Mouse (Mus musculus) large intestine, adult 2 months (tissue): ENCODE results near the gene Fam198a. TPM values are rescaled to one million over a fixed set of nuclear protein-coding genes. Genes with fewer than 3 reads are reported as not detected.

Experiments
- DNase-seq: peaks from one replicate; pipeline ENCODE4 v3.0.0-alpha.2; 2012; ENCODE audit warnings: low read depth, low spot score
- WGBS: fragments of 180-500 bp; shearing (Covaris S2); methylation state at CpG from one replicate; pipeline ENCODE4 v1.1.7; 2018; 5-methylcytosine and 5-hydroxymethylcytosine counted together
- polyA plus RNA-seq: library from polyadenylated mRNA; depleted of rRNA; stranded (reverse); fragments of >200 nt; gene quantifications from 2 replicates; pipeline ENCODE4 v1.2.3, GENCODE M21; 2012; rRNA removed

Fam198a gene
- 0.72 and 0.86 TPM in 2 replicates for polyA plus RNA-seq

GRCm38 (mm10) chr9:121950418-121951113 is at the start of gene Fam198a:
Fam198a (plus strand) TSS chr9:121950988.
- no peak for DNase-seq
- 5% methylated on average over 14 of the region's 14 CpGs for WGBS

- WGBS: 78% methylated on average over 5 of the region's 5 CpGs
- no peak for DNase-seq
Measured at GRCm38 (mm10) chr9:121901710-121902700, 48.8 kb upstream of the Fam198a start.

- 53% methylated on average over 8 of the region's 8 CpGs for WGBS
- DNase-seq: no peak
Measured at GRCm38 (mm10) chr9:121903476-121904305, 47.1 kb upstream of the Fam198a start.

- 60% methylated on average over 4 of the region's 4 CpGs for WGBS
- no peak for DNase-seq
Measured at GRCm38 (mm10) chr9:121904319-121904718, 46.5 kb upstream of the Fam198a start.

GRCm38 (mm10) chr9:121904946-121905345 is 45.8 kb upstream of the Fam198a start:
- WGBS: 85% methylated on average over 7 of the region's 7 CpGs
- DNase-seq: no peak

GRCm38 (mm10) chr9:121905556-121906185 is 45.1 kb upstream of the Fam198a start:
- no peak for DNase-seq
- WGBS: 65% methylated on average over 4 of the region's 4 CpGs

GRCm38 (mm10) chr9:121906456-121906855 is 44.3 kb upstream of the Fam198a start:
- 78% methylated on average over 5 of the region's 5 CpGs for WGBS
- no peak for DNase-seq

GRCm38 (mm10) chr9:121907356-121908070 is 43.3 kb upstream of the Fam198a start:
- DNase-seq: no peak
- WGBS: 67% methylated on average over 10 of the region's 10 CpGs

- 88% methylated on average over 17 of the region's 17 CpGs for WGBS
- no peak for DNase-seq
Measured at GRCm38 (mm10) chr9:121908321-121908720, 42.5 kb upstream of the Fam198a start.

GRCm38 (mm10) chr9:121909635-121910034 is 41.2 kb upstream of the Fam198a start:
- WGBS: 65% methylated on average over 6 of the region's 6 CpGs
- DNase-seq: no peak

GRCm38 (mm10) chr9:121911196-121911595 is 39.6 kb upstream of the Fam198a start:
- WGBS: 84% methylated on average over 7 of the region's 7 CpGs
- DNase-seq: no peak

- DNase-seq: no peak
Measured at GRCm38 (mm10) chr9:121912786-121913185, 38.0 kb upstream of the Fam198a start.

GRCm38 (mm10) chr9:121914226-121914757 is 36.5 kb upstream of the Fam198a start:
- DNase-seq: no peak
- WGBS: 77% methylated on average over 8 of the region's 8 CpGs

More at GRCm38 (mm10) chr9:121912786-121913185, 38.0 kb upstream of the Fam198a start:
- 93% methylated on average over 4 of the region's 4 CpGs for WGBS

- 84% methylated on average over 10 of the region's 10 CpGs for whole genome bisulfite sequencing
- DNase-seq: no peak
Measured at GRCm38 (mm10) chr9:121915056-121915455, 35.7 kb upstream of the Fam198a start.

GRCm38 (mm10) chr9:121916102-121916501 is 34.7 kb upstream of the Fam198a start, which contains the start of gene Cyp8b1:
Cyp8b1 (minus strand) TSS chr9:121916305.
- 33% methylated on average over 8 of the region's 8 CpGs for WGBS
- peak; percentile 86 for DNase-seq

- DNase-seq: no peak
- WGBS: 75% methylated on average over 10 of the region's 10 CpGs
Measured at GRCm38 (mm10) chr9:121919027-121919501, 31.7 kb upstream of the Fam198a start.

GRCm38 (mm10) chr9:121923443-121923842 is 27.3 kb upstream of the Fam198a start:
- no peak for DNase-seq
- 59% methylated on average over 8 of the region's 8 CpGs for WGBS

GRCm38 (mm10) chr9:121923906-121924305 is 26.9 kb upstream of the Fam198a start:
- 72% methylated on average over 5 of the region's 5 CpGs for WGBS
- DNase-seq: no peak
